Mouse (Mus musculus) left cerebral cortex, adult 9 months (tissue): ENCODE data around the gene Olfr263.
"Not testable (repeated sequence)": the region's sequence is repeated elsewhere in the genome, so short reads cannot be mapped to it uniquely, and the experiment has no call there.

Experiments used
- DNase-seq, 2 experiments: peaks; one replicate each; pipeline ENCODE4 v3.0.0; 2022; ENCODE audit warnings: low spot score in 2 of 2

Gene Olfr263

GRCm38 (mm10) chr13:21129339-21129738 is at the start of gene Olfr263:
Gene Olfr263, plus strand, starts transcription at chr13:21129639.
- not testable (repeated sequence) for DNase-seq

- DNase-seq = no peak
Measured at GRCm38 (mm10) chr13:21082686-21083085, 46.8 kb upstream of the Olfr263 start.

DNA sequence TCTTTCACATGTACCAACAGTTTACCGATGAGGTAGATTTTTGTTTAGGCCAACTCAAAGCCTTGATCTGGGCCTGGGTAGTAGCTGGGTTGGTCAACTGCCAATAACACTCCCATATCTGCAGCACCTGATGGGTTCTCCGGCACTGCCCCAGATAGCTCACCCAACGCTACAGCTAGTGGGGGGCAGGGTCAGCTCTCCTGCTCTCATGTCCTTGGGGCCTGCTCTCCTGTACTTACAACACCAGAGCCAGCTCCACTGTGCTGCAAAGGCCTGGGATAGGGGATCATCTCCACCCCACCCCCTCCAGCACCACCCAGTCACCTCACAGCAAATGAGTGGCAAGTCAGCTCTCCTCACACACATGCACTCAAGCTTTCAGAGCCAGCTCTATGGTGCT is 19.7 kb upstream of the Olfr263 start:
- no peak for DNase-seq

- no peak for DNase-seq
Measured at GRCm38 (mm10) chr13:21110441-21110840, 19.0 kb upstream of the Olfr263 start.

DNA sequence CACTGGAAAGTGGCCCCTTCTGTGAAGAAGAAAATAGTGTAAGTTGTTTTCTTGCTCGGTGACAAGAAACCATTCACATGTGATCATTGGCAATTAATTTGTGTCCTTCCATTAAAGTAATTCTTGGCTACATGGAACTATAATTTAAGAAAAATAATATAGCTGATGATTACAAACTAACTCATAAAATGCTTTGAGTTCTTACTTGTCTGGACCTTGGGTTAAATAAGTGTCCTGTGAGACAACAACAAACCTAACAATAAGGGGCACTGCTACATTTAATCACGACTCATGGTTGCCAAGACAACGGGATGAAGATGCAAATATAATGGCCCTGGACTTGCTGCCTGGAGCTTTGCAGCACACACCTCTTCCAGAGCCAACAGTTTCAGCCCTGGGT is 18.3 kb upstream of the Olfr263 start, which contains the start of gene Olfr1369-ps1:
TSS of gene Olfr1369-ps1 (plus strand) at position 301 of the 400 bp plus-strand sequence.
- DNase-seq = not testable (repeated sequence)

GRCm38 (mm10) chr13:21114121-21114520 is 15.3 kb upstream of the Olfr263 start:
- no peak for DNase-seq

- no peak for DNase-seq
Measured at GRCm38 (mm10) chr13:21142421-21142820, 13.0 kb downstream of the Olfr263 start.

GRCm38 (mm10) chr13:21145767-21146166 is 16.3 kb downstream of the Olfr263 start, which contains the start of gene Olfr1368:
Gene Olfr1368, minus strand, starts transcription at chr13:21145867.
- DNase-seq = no peak

- DNase-seq = no peak
Measured at GRCm38 (mm10) chr13:21155888-21156287, 26.4 kb downstream of the Olfr263 start.

GRCm38 (mm10) chr13:21158071-21158470 is 28.6 kb downstream of the Olfr263 start:
- no peak for DNase-seq

DNA sequence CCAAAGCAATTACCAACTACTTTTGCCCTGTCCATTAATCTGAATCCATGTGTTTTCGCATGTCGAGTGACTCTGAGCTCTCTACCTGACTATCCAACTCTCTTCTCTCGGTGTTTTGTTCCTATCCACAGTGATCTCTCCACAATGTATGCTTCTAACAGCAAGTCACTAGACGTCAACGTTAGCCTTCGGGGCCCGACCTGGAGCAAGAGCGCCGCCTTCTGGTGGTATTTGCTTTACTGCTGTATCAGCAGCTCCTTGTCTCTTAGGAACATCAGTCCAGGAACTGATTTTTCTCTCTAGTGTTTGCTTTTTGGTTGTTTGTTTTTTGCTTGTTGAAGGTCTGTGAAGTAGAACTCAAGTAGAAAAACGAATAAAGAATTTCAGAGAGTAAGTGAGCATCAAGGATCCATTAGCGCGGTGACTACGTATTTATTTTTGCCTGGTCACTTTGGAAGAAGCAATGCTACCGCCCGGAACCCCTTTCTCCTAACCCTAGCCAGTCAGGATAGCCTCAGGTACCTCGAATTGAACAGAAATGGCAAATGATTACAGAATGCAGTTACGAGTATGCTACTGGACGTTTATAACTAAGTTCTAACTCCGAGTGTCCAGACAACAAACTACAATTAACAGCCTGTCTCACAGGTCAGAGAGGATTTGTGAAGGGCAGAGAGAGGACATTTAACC is 29.5 kb downstream of the Olfr263 start:
- peak in 1 of 2 experiments; percentile 91 for DNase-seq

DNA sequence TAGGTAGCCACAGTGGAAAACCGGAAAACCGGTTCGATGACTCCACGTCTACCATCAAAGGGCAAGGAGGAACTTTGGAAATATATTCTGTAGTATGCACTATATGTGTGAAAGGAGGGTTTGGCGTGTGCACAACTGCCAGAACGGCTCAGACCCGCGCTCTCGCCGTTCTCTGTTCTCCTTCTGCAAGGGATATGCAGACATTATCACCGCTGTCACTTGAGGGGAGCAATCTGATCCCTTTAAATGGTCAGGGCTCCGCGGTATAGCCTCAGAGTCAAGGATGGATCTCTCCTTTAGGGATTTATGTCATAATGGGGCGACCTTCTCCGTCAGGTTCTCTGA is 30.0 kb downstream of the Olfr263 start:
- no peak for DNase-seq

DNA sequence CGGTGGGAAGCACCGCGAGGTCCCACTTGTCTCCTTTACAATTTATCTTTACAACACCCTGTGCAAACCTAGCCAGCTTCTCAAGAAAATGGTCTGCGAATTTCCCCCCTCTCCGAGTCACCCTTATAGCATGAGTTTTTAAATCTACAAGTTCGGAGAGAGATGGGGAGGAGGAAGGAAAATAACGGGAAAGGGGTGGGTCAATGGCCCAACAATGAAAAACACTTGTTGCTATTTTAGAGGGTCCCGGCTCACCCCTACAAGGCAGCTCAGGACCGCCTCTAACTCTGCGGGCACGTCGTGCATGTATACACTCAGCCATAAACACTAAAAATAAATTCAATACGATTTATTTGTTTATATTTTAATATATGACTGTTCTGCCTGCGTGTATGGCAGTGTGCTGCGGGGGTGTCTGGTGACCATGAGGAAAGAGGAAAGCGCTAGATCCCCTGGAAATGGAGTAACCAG is 30.6 kb downstream of the Olfr263 start:
- no peak for DNase-seq

- DNase-seq = peak; percentile 73 to 95
Measured at GRCm38 (mm10) chr13:21160657-21161590, 31.5 kb downstream of the Olfr263 start.

DNA sequence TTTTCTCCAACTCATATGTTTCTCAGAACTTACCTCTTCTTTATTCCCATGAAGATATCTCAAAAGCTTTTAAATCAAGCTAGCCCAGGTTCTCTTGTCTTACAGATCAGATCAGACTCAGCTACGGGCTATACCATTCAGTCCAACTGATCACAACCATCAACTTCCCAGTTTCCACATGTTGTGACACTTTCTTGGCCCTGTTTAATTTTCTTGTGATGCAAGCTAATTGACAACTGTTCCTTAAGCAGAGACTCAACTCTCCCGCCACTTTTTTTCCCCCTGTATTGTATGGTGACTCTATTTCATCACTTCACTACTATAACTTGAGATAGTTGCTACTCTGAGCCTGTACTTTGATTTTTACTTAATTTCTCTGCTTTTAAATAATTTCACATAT is 32.2 kb downstream of the Olfr263 start:
- DNase-seq = no peak

- DNase-seq = no peak
Measured at GRCm38 (mm10) chr13:21162591-21162990, 33.2 kb downstream of the Olfr263 start.

DNA sequence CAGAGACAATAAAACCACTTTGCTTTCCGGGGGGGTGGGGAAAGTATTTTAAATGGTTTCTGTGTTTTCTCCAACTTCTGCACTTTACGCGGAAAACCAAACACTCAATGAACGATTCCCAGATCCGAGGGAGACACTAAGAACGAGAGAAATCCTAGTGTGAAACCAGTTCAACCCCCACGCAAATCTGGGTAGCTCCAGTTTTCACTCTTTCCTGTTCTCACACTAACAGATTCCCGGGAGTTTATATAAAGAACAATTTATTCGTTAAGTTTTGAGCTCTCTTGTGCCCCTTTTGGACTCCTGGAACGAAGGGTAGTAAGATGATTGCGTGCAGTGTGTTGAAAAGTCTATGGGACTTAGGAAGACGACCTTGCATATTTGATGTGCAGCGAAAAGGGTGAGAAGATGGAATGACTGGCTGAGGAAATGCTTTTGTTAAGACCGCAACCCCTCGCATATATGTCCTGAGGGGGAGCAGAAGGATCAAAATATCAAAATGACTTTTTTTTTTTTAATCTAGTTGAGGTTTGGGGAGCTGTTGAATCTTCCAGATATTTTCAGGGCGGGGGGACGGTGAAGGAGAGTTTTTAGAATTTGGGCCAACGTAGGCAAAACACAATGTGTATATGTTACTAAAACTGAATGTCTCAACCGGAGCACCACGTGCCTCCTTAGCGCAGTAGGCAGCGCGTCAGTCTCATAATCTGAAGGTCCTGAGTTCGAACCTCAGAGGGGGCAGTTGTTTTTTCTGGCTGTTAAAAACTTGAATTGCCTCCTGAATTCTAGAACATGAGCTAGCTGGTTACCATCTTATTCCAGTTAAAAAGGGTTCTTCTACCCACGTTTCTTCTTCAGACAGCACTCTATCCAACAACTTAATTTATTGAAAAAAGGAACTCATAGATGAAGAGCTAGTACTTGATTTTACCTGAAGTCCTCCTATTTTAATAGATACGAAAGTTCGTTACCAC is 37.8 kb downstream of the Olfr263 start:
- peak in 1 of 2 experiments; percentile 92 for DNase-seq

- DNase-seq = no peak
Measured at GRCm38 (mm10) chr13:21167910-21168300, 38.5 kb downstream of the Olfr263 start.

DNA sequence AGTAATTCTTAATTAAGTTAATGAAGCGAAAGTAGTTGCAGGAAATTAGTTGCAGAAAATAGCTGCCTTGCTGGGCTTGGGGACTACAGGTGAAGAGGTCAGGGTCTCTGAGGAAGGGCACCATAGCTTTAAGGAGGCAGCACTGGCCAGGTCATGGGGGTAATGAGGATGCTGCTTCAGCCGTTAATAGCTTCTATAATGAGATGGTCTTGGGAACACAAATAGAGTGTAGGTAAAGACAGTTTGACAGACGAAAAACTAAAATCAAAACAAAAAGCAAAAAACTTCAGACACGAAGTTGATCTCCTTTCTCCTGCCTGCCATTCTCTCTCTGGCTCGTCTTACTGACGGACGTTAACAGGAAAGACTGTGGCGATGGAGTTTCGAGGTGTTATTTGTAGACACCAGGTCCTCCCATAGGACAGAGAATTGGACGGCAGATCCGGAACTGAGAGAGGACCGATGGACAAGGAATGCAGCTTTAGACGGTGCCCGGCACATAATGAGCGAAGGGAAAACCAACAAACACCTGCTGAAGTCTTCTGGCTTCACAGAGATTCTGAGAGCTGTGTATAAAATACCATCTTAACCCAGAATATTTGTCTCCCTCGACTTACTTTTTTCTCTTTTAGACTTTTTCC is 39.1 kb downstream of the Olfr263 start:
- DNase-seq = no peak

DNA sequence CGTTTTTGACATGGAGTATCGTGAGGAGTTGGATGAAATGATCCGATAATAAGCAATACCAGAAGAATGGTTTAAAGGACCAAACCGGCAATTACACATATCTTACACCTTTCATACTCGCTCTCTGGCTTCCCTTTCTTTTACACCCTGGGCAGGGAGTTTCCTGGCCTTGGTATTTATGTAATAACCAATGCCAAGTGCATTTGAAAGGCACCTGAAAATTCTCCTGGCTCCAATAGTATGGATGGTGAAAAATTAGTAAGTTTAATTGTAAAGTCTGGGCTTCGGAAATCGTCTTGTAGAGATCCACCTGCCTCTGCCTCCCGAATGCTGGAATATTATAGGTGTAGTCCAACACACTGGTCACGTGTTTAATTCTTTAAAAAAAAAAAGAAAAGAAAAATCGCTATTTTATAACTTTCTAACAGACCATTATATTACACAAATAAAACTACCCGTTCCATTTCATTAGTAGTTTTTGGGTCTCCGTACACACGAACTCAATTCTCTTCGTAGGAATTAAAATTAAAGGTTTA is 39.8 kb downstream of the Olfr263 start:
- DNase-seq = no peak
